Mouse (Mus musculus): Measurements from ENCODE around the gene Stk17b. TPM values are rescaled to one million over a fixed set of nuclear protein-coding genes. Genes with fewer than 3 reads are reported as not detected.
"Not testable (repeated sequence)": the region's sequence is repeated elsewhere in the genome, so short reads cannot be mapped to it uniquely, and the experiment has no call there.

Stk17b gene
- polyA plus RNA-seq, 1 experiment from 2014 or later: 6.1 TPM

- H3K4me1 ChIP-seq; H3K36me3 ChIP-seq; H3K4me2 ChIP-seq; H3K4me3 ChIP-seq (replicated peaks); H3K27ac ChIP-seq (replicated peaks); H3K27me3 ChIP-seq (replicated peaks); H3K9ac ChIP-seq (replicated peaks); ATAC-seq (ENCODE audit: low FRiP score); H3K9me3 ChIP-seq (replicated peaks): not testable (repeated sequence)
- WGBS: 73% methylated on average over 1 of the region's 1 CpGs
These were observed 35.1 kb downstream of the Stk17b start for GRCm38 (mm10) chr1:53749881-53750385.

GRCm38 (mm10) chr1:53748571-53748970, 36.5 kb downstream of the Stk17b start:
- 46% methylated on average over 7 of the region's 11 CpGs for WGBS
- ATAC-seq (ENCODE audit: low FRiP score): no peak
- no peaks in the 10 kb centered on the region for H3K4me1 ChIP-seq
- H3K4me3 ChIP-seq (replicated peaks): no peak overlapping the region
- H3K27ac ChIP-seq (replicated peaks): no peak overlapping the region
- H3K9me3 ChIP-seq (replicated peaks): no peaks in the 10 kb centered on the region
- no peak overlapping the region for H3K4me2 ChIP-seq
- no peak overlapping the region for H3K9ac ChIP-seq (replicated peaks)
- H3K27me3 ChIP-seq (replicated peaks): no peaks in the 10 kb centered on the region
- H3K36me3 ChIP-seq: no peaks in the 10 kb centered on the region

GRCm38 (mm10) chr1:53746001-53746400, 39.0 kb downstream of the Stk17b start:
- no peak overlapping the region for H3K4me3 ChIP-seq (replicated peaks)
- no peaks in the 10 kb centered on the region for H3K36me3 ChIP-seq
- no peak for ATAC-seq (ENCODE audit: low FRiP score)
- H3K9me3 ChIP-seq (replicated peaks): no peaks in the 10 kb centered on the region
- H3K27ac ChIP-seq (replicated peaks): no peak overlapping the region
- no peaks in the 10 kb centered on the region for H3K4me1 ChIP-seq
- no peaks in the 10 kb centered on the region for H3K27me3 ChIP-seq (replicated peaks)
- no peak overlapping the region for H3K9ac ChIP-seq (replicated peaks)
- H3K4me2 ChIP-seq: no peak overlapping the region
- 73% methylated on average over 5 of the region's 5 CpGs for WGBS

- Histone ChIP-seq H3K36me3 (no peaks in the 10 kb centered on the region), H3K9me3 (replicated peaks) (no peaks in the 10 kb centered on the region), H3K27me3 (replicated peaks) (no peaks in the 10 kb centered on the region), H3K4me1 (no peaks in the 10 kb centered on the region), H3K27ac (replicated peaks) (no peak overlapping the region), H3K4me2 (no peak overlapping the region), H3K4me3 (replicated peaks) (no peak overlapping the region), H3K9ac (replicated peaks) (no peak overlapping the region)
- ATAC-seq (ENCODE audit: low FRiP score): no peak
- 91% methylated on average over 3 of the region's 3 CpGs for WGBS
These were observed 43.1 kb downstream of the Stk17b start for GRCm38 (mm10) chr1:53741742-53742458.

GRCm38 (mm10) chr1:53740777-53741336, 44.2 kb downstream of the Stk17b start:
- H3K36me3 ChIP-seq: no peaks in the 10 kb centered on the region
- no peaks in the 10 kb centered on the region for H3K27me3 ChIP-seq (replicated peaks)
- H3K4me2 ChIP-seq: no peak overlapping the region
- H3K9me3 ChIP-seq (replicated peaks): no peaks in the 10 kb centered on the region
- WGBS: 40% methylated on average over 4 of the region's 4 CpGs
- no peak overlapping the region for H3K9ac ChIP-seq (replicated peaks)
- H3K27ac ChIP-seq (replicated peaks): no peak overlapping the region
- H3K4me1 ChIP-seq: no peaks in the 10 kb centered on the region
- no peak for ATAC-seq (ENCODE audit: low FRiP score)
- no peak overlapping the region for H3K4me3 ChIP-seq (replicated peaks)

- peak; percentile 31; the same call in 1 of the 2 replicates for ATAC-seq (ENCODE audit: low FRiP score)
- H3K27me3 ChIP-seq (replicated peaks); H3K36me3 ChIP-seq; H3K4me3 ChIP-seq (replicated peaks); H3K9me3 ChIP-seq (replicated peaks); H3K4me1 ChIP-seq; H3K9ac ChIP-seq (replicated peaks); H3K27ac ChIP-seq (replicated peaks); H3K4me2 ChIP-seq: not testable (repeated sequence)
- 19% methylated on average over 3 of the region's 4 CpGs for WGBS
These were observed 44.8 kb downstream of the Stk17b start for GRCm38 (mm10) chr1:53740077-53740776.

GRCm38 (mm10) chr1:53736583-53736982, 48.4 kb downstream of the Stk17b start:
- H3K9ac ChIP-seq (replicated peaks): no peak overlapping the region
- H3K9me3 ChIP-seq (replicated peaks): no peaks in the 10 kb centered on the region
- no peak overlapping the region for H3K4me2 ChIP-seq
- no peaks in the 10 kb centered on the region for H3K4me1 ChIP-seq
- 98% methylated on average over 3 of the region's 3 CpGs for WGBS
- H3K36me3 ChIP-seq: no peaks in the 10 kb centered on the region
- H3K4me3 ChIP-seq (replicated peaks): no peak overlapping the region
- ATAC-seq (ENCODE audit: low FRiP score): no peak
- no peak overlapping the region for H3K27ac ChIP-seq (replicated peaks)
- no peaks in the 10 kb centered on the region for H3K27me3 ChIP-seq (replicated peaks)

GRCm38 (mm10) chr1:53728489-53729225, 56.4 kb downstream of the Stk17b start:
- Histone ChIP-seq H3K4me1 (no peaks in the 10 kb centered on the region), H3K4me2 (no peak overlapping the region), H3K9me3 (replicated peaks) (no peaks in the 10 kb centered on the region), H3K4me3 (replicated peaks) (no peak overlapping the region), H3K36me3 (no peaks in the 10 kb centered on the region), H3K27me3 (replicated peaks) (no peaks in the 10 kb centered on the region), H3K27ac (replicated peaks) (no peak overlapping the region), H3K9ac (replicated peaks) (no peak overlapping the region)
- no peak for ATAC-seq (ENCODE audit: low FRiP score)
- WGBS: 86% methylated on average over 5 of the region's 5 CpGs

GRCm38 (mm10) chr1:53726883-53727282, 58.1 kb downstream of the Stk17b start:
- H3K9ac ChIP-seq (replicated peaks): no peak overlapping the region
- WGBS: 97% methylated on average over 2 of the region's 2 CpGs
- no peak for ATAC-seq (ENCODE audit: low FRiP score)
- no peaks in the 10 kb centered on the region for H3K36me3 ChIP-seq
- no peaks in the 10 kb centered on the region for H3K4me1 ChIP-seq
- H3K27me3 ChIP-seq (replicated peaks): no peaks in the 10 kb centered on the region
- no peaks in the 10 kb centered on the region for H3K9me3 ChIP-seq (replicated peaks)
- no peak overlapping the region for H3K4me2 ChIP-seq
- no peak overlapping the region for H3K4me3 ChIP-seq (replicated peaks)
- H3K27ac ChIP-seq (replicated peaks): no peak overlapping the region

- no peaks in the 10 kb centered on the region for H3K27me3 ChIP-seq (replicated peaks)
- no peak overlapping the region for H3K4me2 ChIP-seq
- no peak overlapping the region for H3K4me3 ChIP-seq (replicated peaks)
- ATAC-seq (ENCODE audit: low FRiP score): no peak
- H3K9ac ChIP-seq (replicated peaks): no peak overlapping the region
- H3K36me3 ChIP-seq: no peaks in the 10 kb centered on the region
- H3K27ac ChIP-seq (replicated peaks): no peak overlapping the region
- no peaks in the 10 kb centered on the region for H3K4me1 ChIP-seq
- H3K9me3 ChIP-seq (replicated peaks): no peaks in the 10 kb centered on the region
These were observed 63.7 kb downstream of the Stk17b start for GRCm38 (mm10) chr1:53721353-53721752.

GRCm38 (mm10) chr1:53720601-53721351, 64.2 kb downstream of the Stk17b start:
- H3K4me2 ChIP-seq: no peak overlapping the region
- no peaks in the 10 kb centered on the region for H3K4me1 ChIP-seq
- H3K36me3 ChIP-seq: no peaks in the 10 kb centered on the region
- no peaks in the 10 kb centered on the region for H3K27me3 ChIP-seq (replicated peaks)
- 88% methylated on average over 5 of the region's 5 CpGs for WGBS
- no peak overlapping the region for H3K27ac ChIP-seq (replicated peaks)
- no peaks in the 10 kb centered on the region for H3K9me3 ChIP-seq (replicated peaks)
- ATAC-seq (ENCODE audit: low FRiP score): no peak
- H3K4me3 ChIP-seq (replicated peaks): no peak overlapping the region
- no peak overlapping the region for H3K9ac ChIP-seq (replicated peaks)

Data from neural tube, embryonic 15.5 days (tissue).